Mouse (Mus musculus) urinary bladder, adult 18-20 months (tissue): Measurements from ENCODE around the gene Ets1.

Experiments used
- DNase-seq, 2 experiments: peaks; one replicate each; pipeline ENCODE4 v3.0.0; 2022; ENCODE audit warnings: low spot score in 2 of 2, mixed read lengths in 2 of 2

Gene Ets1

DNA sequence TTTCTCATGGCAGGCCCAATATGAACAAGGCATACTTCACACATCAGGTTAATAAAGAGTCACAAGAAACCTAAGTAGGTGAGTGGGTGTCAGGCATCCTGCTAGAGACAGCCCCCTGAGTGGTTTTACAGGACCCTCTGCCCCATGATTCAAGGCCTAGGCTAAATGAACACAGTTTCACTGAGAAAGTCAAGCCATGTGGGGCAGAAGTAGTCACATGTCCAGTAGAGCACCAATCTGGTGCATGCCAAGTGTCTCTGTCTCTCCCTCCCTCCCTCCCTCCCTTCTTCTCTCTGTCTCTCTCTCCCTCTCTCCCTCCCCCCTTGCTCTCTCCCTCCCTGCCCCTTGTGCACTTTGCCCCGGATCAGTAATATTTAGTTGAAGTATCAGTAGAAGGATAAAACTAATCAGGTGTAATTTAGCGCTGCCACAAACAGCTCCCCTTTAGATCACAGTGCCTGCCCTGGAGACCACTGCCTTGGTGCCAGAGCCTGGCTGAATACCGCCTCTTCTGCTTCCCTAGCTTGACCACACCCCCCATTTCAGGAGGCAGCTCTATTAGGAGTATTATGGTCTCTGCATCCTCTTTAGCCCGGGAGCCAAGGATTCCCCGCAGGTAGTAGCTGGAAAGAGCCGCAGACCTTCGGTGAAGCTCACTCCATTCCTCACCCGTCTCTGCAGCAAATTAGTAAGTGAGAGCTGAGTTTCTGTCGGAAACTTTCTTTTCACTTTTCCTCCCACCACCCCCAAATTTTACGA, at the start of gene Ets1:
Gene Ets1, plus strand, starts transcription at position 595 of the 759 bp plus-strand sequence.
- DNase-seq: no peak

- peak; percentile 69 to 75 for DNase-seq
These were observed 46.1 kb upstream of the Ets1 start for GRCm38 (mm10) chr9:32589900-32590299.

- no peak for DNase-seq
These were observed 45.5 kb upstream of the Ets1 start for GRCm38 (mm10) chr9:32590571-32590970.

- peak in 1 of 2 experiments; percentile 64 for DNase-seq
These were observed 44.1 kb upstream of the Ets1 start for GRCm38 (mm10) chr9:32591732-32592582.

- DNase-seq: no peak
These were observed 43.5 kb upstream of the Ets1 start for GRCm38 (mm10) chr9:32592583-32592890.

DNA sequence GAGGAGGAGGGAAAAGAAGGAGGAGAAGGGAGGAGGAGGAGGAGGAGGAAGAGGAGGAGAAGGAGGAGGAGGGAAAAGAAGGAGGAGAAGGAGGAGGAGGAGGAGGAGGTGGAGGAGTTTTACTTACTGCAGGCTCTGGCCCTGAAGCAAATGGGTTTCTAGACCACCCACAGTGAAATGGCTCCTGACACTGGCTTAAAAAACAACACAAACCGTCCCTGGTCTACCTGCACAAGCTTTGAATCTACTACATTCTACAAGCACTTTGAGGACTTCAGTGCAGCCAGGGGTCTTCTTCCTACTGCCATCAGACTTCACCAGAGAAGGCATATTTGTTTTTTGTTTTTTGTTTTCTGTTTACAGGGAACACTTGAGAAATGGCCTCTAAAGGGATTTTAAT, 42.2 kb upstream of the Ets1 start:
- no peak for DNase-seq

DNA sequence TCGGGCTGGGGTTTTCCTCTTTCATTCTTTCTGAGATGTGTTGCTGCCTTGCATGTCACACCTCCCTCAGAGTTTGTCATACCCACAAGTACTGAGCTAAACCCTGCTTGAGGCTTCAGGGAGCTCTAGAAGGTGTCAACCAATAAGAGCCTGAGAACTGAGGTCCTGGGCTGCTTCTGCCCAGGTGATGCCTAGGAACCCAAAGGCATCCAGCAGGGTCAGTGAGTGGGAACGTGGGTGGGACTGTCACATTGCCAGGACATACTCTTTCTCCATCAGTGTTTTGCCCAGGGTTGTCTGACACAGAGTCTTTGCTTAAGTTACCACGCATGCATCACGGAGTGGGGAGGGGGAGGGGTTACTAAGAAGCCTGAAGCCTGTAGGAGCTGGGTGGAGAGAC, 41.7 kb upstream of the Ets1 start:
- DNase-seq: no peak

- DNase-seq: no peak
These were observed 40.8 kb upstream of the Ets1 start for GRCm38 (mm10) chr9:32595076-32595820.

- DNase-seq: no peak
These were observed 39.7 kb upstream of the Ets1 start for GRCm38 (mm10) chr9:32596366-32596765.

GRCm38 (mm10) chr9:32601953-32602352, 34.1 kb upstream of the Ets1 start:
- DNase-seq: no peak

GRCm38 (mm10) chr9:32603097-32603496, 32.9 kb upstream of the Ets1 start:
- no peak for DNase-seq

GRCm38 (mm10) chr9:32607218-32607617, 28.8 kb upstream of the Ets1 start:
- no peak for DNase-seq

GRCm38 (mm10) chr9:32608831-32609610, 27.0 kb upstream of the Ets1 start:
- no peak for DNase-seq

DNA sequence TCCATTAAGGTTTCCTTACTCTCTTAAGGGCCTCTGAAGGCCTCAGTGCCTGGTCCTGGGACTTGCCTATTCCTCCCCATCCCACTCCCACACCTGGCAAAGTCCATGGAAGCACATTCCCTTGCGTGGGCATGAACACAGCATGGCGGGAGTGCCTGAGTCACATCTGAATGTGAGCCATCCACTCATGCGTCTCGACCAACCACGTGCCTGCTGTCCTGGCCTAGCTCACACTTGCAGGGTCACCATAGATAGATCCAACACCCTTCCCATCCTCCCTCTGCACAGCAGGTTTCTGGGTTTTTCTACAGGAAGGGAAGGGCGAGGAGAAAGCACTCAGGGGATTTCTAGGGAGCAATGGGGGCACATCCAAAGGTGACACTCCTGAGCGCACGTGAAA, 25.8 kb upstream of the Ets1 start:
- no peak for DNase-seq

DNA sequence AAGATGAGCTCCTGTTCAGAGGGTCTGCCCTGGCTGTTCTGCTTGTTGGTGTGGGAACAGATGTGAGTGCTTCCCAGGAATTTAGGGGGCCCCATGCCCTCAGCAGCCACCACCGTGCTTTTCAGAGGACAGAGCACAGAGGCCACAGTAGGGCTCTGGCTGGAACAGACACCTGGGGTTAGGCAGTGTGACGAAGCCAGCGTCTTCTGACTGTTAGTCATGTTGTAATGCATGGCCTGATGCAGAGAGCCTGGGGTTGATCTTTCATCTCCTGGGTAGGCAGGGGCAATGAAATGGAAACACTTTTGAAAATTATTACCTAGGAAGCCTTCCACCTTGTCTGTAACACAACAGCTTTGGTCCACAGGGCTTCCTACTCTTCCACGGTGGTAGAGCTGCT, 25.4 kb upstream of the Ets1 start:
- no peak for DNase-seq

- DNase-seq: no peak
These were observed 24.7 kb upstream of the Ets1 start for GRCm38 (mm10) chr9:32611340-32611739.

DNA sequence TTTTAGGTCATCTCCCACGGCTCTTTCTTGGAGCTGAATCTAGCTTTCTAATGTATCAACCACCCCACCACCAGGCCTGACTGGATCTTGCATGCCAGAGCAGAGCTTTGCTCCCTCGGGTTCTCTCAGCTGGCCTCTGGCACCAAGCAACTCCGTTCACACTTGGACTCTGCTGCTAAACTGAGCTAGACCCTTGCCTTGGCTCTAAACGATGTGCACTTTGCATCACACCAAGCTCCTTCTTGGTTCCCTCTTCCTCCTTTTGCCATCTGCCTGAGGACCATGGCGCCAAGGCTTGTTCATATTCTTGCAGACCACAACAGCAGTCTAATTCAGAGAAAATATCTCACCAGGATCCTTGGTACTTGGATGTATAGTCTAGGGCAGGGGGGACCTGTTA, 23.6 kb upstream of the Ets1 start:
- no peak for DNase-seq

DNA sequence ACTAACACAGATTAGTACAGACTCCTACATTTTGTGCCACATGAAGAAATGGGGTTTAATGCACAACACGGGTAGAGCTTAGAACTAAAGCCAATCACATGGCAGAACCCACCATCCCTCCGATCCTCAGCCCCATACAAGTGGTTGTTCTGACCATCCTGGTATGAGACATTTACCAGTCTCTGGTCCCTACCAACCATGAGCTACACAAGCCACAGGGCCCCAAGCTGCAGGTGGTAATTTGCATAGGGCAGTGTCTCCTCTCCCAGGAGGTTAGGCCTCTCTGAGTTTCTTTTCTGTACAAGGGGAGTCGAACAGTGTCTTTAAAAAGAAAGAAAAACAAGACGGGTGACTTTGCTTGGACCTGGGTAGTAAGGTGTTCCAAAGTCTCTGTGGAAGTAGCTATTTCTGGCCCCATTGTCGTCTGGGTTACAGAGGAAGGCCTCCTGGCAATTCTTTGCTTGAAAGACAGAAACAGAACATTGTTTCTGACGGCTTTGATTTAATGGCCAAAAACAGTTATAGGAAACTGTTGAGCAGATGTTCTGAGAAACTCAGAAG, 23.1 kb upstream of the Ets1 start:
- DNase-seq: no peak

- no peak for DNase-seq
These were observed 21.8 kb upstream of the Ets1 start for GRCm38 (mm10) chr9:32614191-32614590.

- DNase-seq: no peak
These were observed 20.6 kb upstream of the Ets1 start for GRCm38 (mm10) chr9:32615461-32615860.

DNA sequence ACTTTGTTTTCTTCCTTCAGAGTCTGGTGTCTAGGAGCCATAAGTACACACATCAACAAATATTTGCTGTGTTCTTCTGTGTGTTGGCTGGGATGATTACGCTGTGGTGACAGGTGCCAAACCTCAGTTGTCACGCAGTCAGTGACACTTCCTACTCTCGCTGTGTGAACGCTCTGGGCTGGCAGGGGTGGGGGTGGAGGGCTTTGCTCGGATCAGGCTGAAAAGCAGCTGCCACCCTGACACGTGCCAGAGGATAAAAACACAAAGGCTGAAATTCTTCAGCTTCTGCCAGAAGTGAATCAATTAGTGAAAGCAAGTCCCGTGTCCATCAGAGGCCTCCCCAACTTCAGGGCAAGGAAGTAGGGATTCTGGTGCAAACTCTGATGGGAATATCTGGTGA, 20.0 kb upstream of the Ets1 start:
- DNase-seq: no peak
